8 mouse cellular contexts compared by ENCODE assay signal in genomic region chr15:94628830-94629601, GRCm38 (mm10). TPM values are rescaled to one million over a fixed set of nuclear protein-coding genes. Genes with fewer than 3 reads are reported as not detected.
DNase-seq lines count a peak whose midpoint lies in the region; ATAC-seq lines count a peak whose summit lies in the region.

TSS of gene Tmem117 (plus strand) at chr15:94629232.

- 2% methylated on average over 61 of the region's 96 CpGs for whole genome bisulfite sequencing in embryonic facial prominence, embryonic 12.5 days
- WGBS in heart, embryonic 11.5 days (ENCODE audit: insufficient replicate concordance), result 1% methylated on average over 68 of the region's 96 CpGs
- WGBS in kidney, embryonic 14.5 days, result under 1% methylated on average over 88 of the region's 96 CpGs
- under 1% methylated on average over 67 of the region's 96 CpGs for WGBS in lung, embryonic 15.5 days

- peak within 1 kb of the TSS; percentile 70 for H3K4me3 ChIP-seq in embryonic facial prominence, embryonic 12.5 days
- peak within 1 kb of the TSS; percentile 67 for H3K4me3 ChIP-seq in heart, embryonic 11.5 days (ENCODE audit: low read depth, low read length)
- H3K4me3 ChIP-seq in kidney, embryonic 14.5 days (ENCODE audit: low read length), result peak within 1 kb of the TSS; percentile 52
- H3K4me3 ChIP-seq in lung, embryonic 15.5 days, result peak within 1 kb of the TSS; percentile 53

- H3K27ac ChIP-seq in embryonic facial prominence, embryonic 12.5 days, result no peak within 1 kb of the TSS
- no peak within 1 kb of the TSS for H3K27ac ChIP-seq in heart, embryonic 11.5 days (ENCODE audit: low read depth, low read length)
- no peak within 1 kb of the TSS for H3K27ac ChIP-seq in kidney, embryonic 14.5 days (ENCODE audit: low read depth, low read length)
- no peak within 1 kb of the TSS for H3K27ac ChIP-seq in lung, embryonic 15.5 days

- peak within 1 kb of the TSS; percentile 77 for H3K9ac ChIP-seq in embryonic facial prominence, embryonic 12.5 days
- H3K9ac ChIP-seq in heart, embryonic 11.5 days (ENCODE audit: low read depth, low read length), result peak within 1 kb of the TSS; percentile 72
- peak within 1 kb of the TSS; percentile 67 for H3K9ac ChIP-seq in kidney, embryonic 14.5 days (ENCODE audit: low read depth, low read length)
- peak within 1 kb of the TSS; percentile 41 for H3K9ac ChIP-seq in lung, embryonic 15.5 days

- DNase-seq in 3134 (ENCODE audit: extremely low read depth, insufficient read length, low spot score), result peak; percentile 52
- DNase-seq in ZHBTc4 (ENCODE audit: low read depth, low spot score), result peak; percentile 87
- DNase-seq in retina, postnatal 1 day, result peak; percentile 64
- DNase-seq in frontal cortex, postnatal 10 days (ENCODE audit: low spot score in 2 of 2), result no peak

- ATAC-seq in embryonic facial prominence, embryonic 12.5 days (ENCODE audit: insufficient number of reproducible peaks, insufficient read depth, low FRiP score, low TSS enrichment), result peak; percentile 71
- peak; percentile 77 for ATAC-seq in heart, embryonic 11.5 days (replicated peaks; ENCODE audit: insufficient number of reproducible peaks, low FRiP score, low TSS enrichment)
- peak; percentile 87 for ATAC-seq in kidney, embryonic 14.5 days (ENCODE audit: low FRiP score, low TSS enrichment)
- peak; percentile 81 for ATAC-seq in lung, embryonic 15.5 days (ENCODE audit: borderline replicate concordance, extremely low read depth, low FRiP score, low TSS enrichment)

- H3K27me3 ChIP-seq in embryonic facial prominence, embryonic 12.5 days, result peaks cover 32% of the 10 kb centered on the region
- H3K27me3 ChIP-seq in heart, embryonic 11.5 days (ENCODE audit: control insufficient read depth, insufficient read depth, low read length), result peaks cover 21% of the 10 kb centered on the region
- H3K27me3 ChIP-seq in kidney, embryonic 14.5 days (ENCODE audit: control insufficient read depth, insufficient read depth, low read length), result peaks cover 8% of the 10 kb centered on the region
- peaks cover 27% of the 10 kb centered on the region for H3K27me3 ChIP-seq in lung, embryonic 15.5 days

- H3K4me2 ChIP-seq in embryonic facial prominence, embryonic 12.5 days (replicated peaks), result peak within 1 kb of the TSS; percentile 100
- peak within 1 kb of the TSS; percentile 98 for H3K4me2 ChIP-seq in heart, embryonic 11.5 days
- peak within 1 kb of the TSS; percentile 100 for H3K4me2 ChIP-seq in kidney, embryonic 14.5 days (replicated peaks; ENCODE audit: low read depth, low read length)
- H3K4me2 ChIP-seq in lung, embryonic 15.5 days, result peak within 1 kb of the TSS; percentile 94

- 0 out of 2 replicates have a peak, but pooled peaks cover 3% of the 10 kb centered on the region for H3K4me1 ChIP-seq in embryonic facial prominence, embryonic 12.5 days
- no peaks in the 10 kb centered on the region for H3K4me1 ChIP-seq in heart, embryonic 11.5 days (ENCODE audit: control insufficient read depth, insufficient read depth, low read length)
- no peaks in the 10 kb centered on the region for H3K4me1 ChIP-seq in kidney, embryonic 14.5 days (ENCODE audit: control insufficient read depth, insufficient read depth, low read length)
- no peaks in the 10 kb centered on the region for H3K4me1 ChIP-seq in lung, embryonic 15.5 days

- no peaks in the 10 kb centered on the region for H3K36me3 ChIP-seq in embryonic facial prominence, embryonic 12.5 days
- no peaks in the 10 kb centered on the region for H3K36me3 ChIP-seq in heart, embryonic 11.5 days (ENCODE audit: control insufficient read depth, insufficient read depth, low read length)
- H3K36me3 ChIP-seq in kidney, embryonic 14.5 days (ENCODE audit: control insufficient read depth, insufficient read depth, low read length), result no peaks in the 10 kb centered on the region
- no peaks in the 10 kb centered on the region for H3K36me3 ChIP-seq in lung, embryonic 15.5 days

- no peaks in the 10 kb centered on the region for H3K9me3 ChIP-seq in embryonic facial prominence, embryonic 12.5 days
- H3K9me3 ChIP-seq in heart, embryonic 11.5 days (replicated peaks; ENCODE audit: control insufficient read depth, low read length), result no peaks in the 10 kb centered on the region
- H3K9me3 ChIP-seq in kidney, embryonic 14.5 days (ENCODE audit: control insufficient read depth, low read length), result no peaks in the 10 kb centered on the region
- no peaks in the 10 kb centered on the region for H3K9me3 ChIP-seq in lung, embryonic 15.5 days

RNA-seq across cellular contexts. Expression of gene Tmem117, which starts in this region (rescaled TPM):
- polyA plus RNA-seq in embryonic facial prominence, embryonic 12.5 days (2016; fragmentation: Nextera tagmentation; extraction: Ambion mirVana), result 2.5 and 3.2 TPM in 2 replicates
- 0.94 and 1.7 TPM in 2 replicates for polyA plus RNA-seq in heart, embryonic 11.5 days (2014; fragmentation: Nextera tagmentation; extraction: Ambion mirVana)
- polyA plus RNA-seq in kidney, embryonic 14.5 days (2014; fragmentation: Nextera tagmentation; extraction: Ambion mirVana), result 4.4 and 6.5 TPM in 2 replicates
- polyA plus RNA-seq in lung, embryonic 15.5 days (2015; fragmentation: Nextera tagmentation; extraction: Ambion mirVana), result 3.7 and 3.8 TPM in 2 replicates

Comparison
In these comparisons a context has a peak if more than half of its experiments do, and no peak if none do; other contexts are left out.
1. DNase-seq: peak in 3134 (single experiment), ZHBTc4 (single experiment) and retina, postnatal 1 day (single experiment); none in frontal cortex, postnatal 10 days (0 of 2).
2. Peak in every context shown above with its lines, with median percentiles within 50 percentile points of each other: ATAC-seq, H3K4me2 ChIP-seq, H3K4me3 ChIP-seq and H3K9ac ChIP-seq.